Mouse (Mus musculus) thymus, postnatal 4 days (tissue): ENCODE data around the gene Mmp9.

Experiments
- DNase-seq: peaks from one replicate; pipeline ENCODE4 v3.0.0; 2021

Gene Mmp9

DNA sequence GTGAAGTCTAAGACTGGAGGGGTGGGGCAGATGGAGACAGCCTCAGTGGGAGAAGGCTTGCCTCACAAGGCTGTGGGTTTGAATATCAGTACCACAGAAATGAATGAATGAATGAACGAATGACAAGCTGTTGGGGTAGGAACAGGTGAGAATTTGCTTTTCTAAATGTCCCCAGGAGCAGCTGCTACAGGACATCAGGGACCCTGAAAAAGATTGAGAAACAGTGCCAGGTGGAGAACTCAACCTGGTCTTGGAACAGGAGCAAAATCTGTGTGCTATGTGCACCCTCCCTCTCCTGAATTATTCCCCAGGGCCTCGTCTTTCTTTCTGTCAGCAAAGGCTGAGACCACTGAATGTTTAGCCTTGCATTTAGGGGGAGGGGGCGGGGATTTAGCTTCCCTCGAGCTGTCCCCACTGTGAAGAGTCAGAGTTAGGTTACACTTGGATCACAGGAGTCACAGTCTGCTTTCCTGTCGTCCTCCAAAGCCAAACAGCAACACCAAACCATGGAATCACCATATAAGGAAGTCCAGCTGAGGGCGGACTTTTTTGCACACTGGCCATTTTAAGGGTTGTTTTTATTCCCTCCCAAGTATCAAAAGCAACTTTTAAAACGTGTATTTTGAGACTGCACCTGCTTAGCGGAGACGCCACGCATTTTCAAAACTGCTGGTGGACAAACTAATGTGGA lies at the start of gene Mmp9:
Mmp9 (plus strand) TSS at position 641 of the 691 bp plus-strand sequence.
- no peak for DNase-seq

GRCm38 (mm10) chr2:164891056-164891834 lies 49.3 kb upstream of the Mmp9 start:
- DNase-seq, result no peak

GRCm38 (mm10) chr2:164891908-164892695 lies 48.5 kb upstream of the Mmp9 start:
- no peak for DNase-seq

GRCm38 (mm10) chr2:164892696-164893216 lies 47.8 kb upstream of the Mmp9 start:
- DNase-seq, result no peak

DNA sequence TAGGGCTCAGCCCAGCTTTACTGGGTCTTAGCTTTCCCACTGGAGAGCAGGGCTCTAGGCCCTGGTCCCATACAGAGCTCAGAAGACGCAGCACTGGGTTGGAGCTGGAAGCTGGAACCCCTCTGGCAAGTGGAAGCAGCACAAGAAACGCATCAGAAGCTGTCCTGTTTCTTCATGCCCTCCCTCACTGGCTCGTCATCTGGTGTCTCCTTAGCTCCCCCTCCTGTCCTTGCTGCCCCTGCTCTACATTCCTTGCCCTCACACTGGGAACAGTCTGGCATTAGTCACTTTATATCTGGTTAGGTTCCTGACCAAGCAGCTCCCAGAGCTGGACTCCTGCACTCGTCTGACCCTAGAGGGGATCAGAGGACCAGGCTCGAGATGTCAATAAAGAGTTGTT lies 46.5 kb upstream of the Mmp9 start:
- DNase-seq, result no peak

DNA sequence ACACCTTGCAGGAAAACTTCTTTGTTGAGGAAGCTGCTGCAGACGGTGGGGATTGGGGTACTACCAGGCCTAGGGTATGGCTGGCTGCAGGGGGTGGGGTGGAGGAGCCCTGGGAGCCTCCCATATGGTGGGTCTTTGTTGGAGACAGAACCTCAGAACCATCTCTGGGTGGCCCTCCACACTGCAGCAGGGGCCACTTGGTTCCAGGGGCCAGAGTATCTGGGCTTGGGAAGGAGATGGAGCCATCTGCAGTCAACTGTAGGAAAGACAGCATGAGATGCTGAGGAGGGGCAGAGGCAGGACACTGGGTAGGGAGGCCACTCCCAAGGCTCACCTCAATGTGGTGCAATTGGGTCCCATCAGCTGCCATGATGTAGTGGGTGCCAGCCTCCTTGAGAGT lies 45.9 kb upstream of the Mmp9 start:
- no peak for DNase-seq

DNA sequence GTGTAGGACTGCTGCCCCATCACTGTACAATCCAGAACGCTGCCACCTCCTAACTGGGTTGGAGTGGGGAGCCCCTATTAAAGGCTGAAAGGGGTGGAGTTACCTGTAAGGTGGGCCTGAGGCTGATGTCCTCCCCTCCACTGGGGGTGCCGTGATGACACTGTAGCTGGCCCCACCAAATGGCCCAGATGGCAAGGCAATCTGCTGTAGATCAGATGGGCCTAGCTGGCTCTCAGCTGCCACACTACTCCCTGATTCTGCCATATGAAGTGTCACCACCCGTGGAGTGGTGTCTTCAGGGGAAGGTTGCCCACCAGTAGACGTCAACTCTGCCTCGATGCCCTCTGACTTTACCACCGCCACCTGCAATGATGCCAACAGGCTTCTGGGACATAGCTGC lies 44.7 kb upstream of the Mmp9 start:
- DNase-seq, result no peak

GRCm38 (mm10) chr2:164898008-164898407 lies 42.6 kb upstream of the Mmp9 start:
- DNase-seq, result peak; percentile 69

DNA sequence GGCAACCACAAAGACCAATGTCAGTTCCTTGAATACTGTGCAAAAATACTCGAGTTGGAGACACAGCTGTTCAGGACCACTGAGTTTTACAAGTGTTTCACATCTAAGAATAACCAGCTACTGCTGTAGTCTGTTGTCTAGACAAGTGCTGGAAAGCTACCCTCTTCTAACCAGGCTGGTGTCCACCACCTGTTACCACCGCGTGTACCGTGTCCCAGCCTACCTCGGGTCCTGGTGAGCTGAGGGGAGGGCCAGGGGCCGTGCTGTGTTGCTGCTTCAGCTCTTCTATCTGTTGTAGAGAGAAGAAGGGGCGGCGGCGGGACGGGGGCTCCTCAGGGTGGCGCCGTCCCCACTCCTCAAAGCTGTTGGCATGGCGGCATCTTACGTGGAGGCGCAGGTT lies 41.5 kb upstream of the Mmp9 start:
- peak; percentile 42 for DNase-seq

DNA sequence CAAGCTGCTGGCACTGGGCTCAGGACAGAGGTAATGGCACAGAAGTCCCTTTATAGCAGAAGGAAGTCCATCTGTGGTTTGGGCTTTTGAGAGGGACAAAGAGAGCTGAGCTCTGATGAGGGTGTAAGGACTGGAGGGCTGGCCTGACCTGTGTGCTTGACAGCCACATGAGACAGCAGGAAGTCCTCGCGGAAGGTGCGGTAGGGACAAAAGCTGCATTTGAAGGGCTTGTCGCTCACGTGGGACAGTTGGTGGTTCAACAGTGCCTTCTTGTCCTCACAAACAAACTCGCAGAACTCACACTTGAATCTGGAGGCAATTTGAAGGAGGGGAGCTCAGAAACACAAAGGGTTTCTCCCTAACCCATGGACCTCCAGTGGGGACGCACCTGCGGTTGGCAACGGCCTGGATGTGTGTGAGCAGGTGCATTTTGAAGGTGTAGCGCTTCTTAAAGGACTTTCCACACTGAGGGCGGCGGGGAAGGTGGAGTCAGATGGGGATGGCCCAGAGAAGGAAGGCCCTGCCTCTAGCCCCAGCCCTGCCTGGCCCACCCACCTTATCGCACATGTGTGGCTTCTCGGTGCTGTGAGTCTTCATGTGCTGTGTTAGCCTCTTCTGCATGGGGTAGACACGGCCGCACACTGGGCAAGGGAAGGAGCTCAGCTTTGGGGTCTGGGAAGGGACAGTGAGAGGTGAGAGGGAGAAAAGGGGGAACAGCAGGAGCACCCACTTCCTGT lies 40.7 kb upstream of the Mmp9 start:
- peak; percentile 51 for DNase-seq

DNA sequence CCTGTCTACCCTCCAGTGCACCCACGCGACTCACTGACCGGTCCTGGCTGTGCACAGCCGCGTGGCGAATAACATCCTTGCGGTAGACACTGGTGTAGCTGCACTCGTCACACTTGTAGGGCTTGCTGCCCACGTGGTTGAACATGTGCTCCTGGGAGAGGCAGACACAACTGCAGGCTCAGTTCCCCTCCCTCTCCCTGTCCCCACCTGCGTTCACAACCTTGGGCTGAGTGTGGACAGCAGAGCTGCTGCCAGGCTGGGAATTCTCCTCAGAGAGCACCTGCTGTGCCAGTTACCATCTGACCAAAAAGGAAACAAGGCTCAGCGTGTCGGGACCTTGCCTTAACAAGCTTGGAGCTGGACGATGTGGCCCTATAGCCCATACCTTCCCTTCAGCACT lies 39.2 kb upstream of the Mmp9 start:
- DNase-seq, result no peak

DNA sequence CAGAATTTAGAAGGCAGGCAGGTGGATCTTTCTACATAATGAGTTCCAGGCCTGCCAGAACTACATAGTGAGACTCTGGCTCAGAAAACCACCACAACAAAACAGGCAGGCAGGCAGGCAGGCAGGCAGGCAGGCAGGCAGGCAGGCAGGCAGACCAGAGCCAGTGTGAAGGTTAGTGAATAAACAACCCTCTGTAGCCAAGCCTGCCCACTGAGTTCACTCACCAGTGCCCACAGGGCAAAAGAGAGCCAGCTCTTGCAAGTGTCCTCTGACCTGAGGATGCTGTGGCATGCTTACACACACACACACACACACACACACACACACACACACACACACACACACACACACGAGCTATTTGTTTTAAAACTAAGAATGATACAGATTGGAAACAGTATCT lies 37.1 kb upstream of the Mmp9 start:
- DNase-seq, result no peak

GRCm38 (mm10) chr2:164906071-164906470 lies 34.5 kb upstream of the Mmp9 start:
- no peak for DNase-seq

DNA sequence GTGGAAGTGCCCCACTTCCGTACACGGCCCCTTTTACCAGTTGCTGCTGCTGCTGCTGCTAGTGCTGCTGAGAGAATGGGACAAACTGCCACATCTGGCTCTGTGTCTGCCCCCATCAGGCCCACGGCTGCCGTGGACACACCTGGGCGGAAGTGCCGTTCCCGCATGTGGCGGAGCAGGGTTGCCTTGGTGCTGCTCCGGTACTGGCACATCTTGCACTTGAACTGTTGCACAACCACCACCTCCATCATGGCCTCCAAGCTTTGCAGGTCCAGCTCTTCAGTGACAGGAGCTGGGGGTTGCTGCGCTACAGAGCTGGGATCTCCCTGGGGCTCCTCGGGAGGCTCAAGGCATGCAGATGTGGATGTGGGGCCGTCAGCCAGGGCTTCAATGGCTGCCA lies 33.1 kb upstream of the Mmp9 start:
- DNase-seq, result no peak

GRCm38 (mm10) chr2:164908011-164908410 lies 32.6 kb upstream of the Mmp9 start:
- DNase-seq, result no peak

DNA sequence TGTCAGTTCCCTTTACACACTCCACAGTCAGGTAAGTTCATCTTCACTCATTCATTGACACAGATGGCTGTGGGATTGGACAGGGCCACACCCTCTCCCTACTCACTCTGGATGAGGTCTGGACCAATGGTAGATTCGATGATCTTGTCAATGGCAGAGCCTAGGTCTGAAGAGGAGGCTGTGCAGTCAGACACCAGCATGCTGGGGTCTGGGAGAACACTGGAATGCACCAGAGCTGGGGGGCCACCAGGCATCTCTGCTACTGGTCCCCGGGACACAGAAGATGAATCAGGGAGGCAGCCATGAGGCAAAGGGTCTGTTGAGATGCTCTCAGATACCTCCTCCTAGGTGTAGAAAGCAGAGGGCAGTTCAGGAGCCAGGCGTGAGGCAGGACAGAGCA lies 31.5 kb upstream of the Mmp9 start:
- DNase-seq, result no peak

DNA sequence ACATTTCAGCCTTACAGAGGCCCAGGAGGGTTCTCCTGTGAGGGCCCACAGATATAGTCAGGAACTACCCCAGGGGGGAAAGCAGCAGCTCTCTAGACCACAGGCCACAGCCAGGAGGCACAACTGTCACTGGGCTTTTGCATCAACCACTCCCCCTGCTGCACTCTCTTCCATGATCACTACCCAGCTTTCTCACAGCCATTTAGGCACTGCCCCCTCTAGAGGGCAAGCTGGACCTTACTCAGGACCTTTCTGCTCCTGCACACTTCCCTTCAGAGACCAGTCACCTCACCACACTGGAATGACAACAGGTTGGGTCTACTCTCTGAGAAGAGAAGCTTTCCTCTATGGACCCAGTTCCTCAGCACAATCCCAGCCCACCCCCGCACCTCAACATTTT lies 31.0 kb upstream of the Mmp9 start:
- no peak for DNase-seq

DNA sequence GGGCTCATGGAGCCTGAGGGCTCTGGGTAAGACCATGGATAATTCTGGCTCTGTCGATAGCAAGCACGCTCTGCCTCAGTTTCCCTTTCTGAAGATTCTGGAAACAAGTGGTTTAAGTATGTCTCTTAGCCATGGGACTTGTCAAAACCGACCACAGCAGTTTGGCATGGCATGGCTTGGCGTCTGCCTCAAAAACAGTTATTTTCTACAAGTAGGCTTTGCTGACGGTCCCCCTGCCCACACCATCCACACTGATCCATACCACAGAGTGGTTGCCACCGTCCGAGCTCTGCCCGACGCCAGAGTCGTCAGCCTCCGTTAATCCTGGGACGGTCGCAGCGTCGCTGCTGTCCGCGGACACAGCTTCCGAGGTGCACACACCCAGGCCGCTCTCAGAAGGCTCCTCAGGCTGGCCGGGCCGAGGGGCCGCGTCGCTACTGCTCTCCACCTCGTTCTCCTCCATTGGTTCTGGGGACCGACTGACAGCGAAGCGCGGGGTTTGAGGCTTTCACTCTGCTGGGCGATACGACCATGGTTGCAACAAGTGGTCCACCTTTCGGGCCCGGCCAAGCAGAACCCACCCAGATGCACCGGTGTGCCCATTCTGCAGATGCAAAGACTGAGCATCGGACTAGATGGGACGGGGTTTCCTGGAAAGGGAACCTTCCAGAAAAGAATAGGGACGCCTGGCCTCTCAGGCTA lies 30.1 kb upstream of the Mmp9 start:
- DNase-seq, result no peak

GRCm38 (mm10) chr2:164911086-164912048 lies 29.2 kb upstream of the Mmp9 start, which contains the start of gene Zfp335:
Zfp335 (minus strand) TSS chr2:164911757.
- DNase-seq, result peak; percentile 93

DNA sequence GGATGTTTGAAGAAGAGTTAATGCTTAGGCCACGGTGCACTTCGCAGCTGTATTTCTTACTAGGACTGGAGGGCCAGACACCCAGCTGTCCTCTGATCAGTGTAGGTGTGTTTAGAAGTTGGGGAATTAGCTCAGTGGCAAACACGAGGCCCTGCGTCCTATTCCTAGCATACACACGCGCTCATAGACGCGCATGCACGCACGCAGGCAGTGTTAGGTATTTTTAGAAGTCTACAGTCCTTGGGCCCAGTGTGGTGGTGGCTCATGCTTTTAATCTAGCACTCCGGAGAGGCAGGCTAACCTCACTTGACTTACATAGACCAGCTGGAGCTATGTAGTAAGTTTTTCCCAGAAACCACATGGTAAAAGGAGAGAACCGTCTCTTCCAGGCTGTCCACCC lies 28.4 kb upstream of the Mmp9 start:
- no peak for DNase-seq
